Mouse (Mus musculus) MEL-GATA-1-ER (cell line): Measurements from ENCODE around the gene Vmn2r19.
"Not testable (repeated sequence)": the region's sequence is repeated elsewhere in the genome, so short reads cannot be mapped to it uniquely, and the experiment has no call there.

ENCODE experiments used
- DNase-seq: peaks from one replicate; pipeline ENCODE4 v3.0.0-alpha.2; 2012; ENCODE audit warnings: low read depth; ENCODE audit errors: extremely low read depth

The Vmn2r19 gene

DNA sequence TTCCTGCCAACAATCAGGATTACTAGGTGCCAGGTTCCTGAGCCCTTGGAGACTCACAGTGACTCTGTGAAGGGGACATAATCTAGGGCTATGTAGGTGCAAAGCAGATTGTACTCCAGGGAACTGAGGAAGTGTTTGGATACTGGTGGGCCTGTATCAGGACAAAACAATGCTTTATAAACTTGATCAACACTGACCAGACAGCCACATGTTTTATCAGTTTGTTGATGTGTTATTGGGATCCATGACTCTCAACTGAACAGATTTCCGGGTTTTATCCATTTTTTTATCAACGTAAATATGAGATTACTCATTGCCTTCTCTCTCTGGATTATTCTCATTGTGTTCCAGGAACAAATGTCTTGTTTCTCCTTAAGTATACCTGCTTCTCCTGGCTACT, at the start of gene Vmn2r19:
Gene Vmn2r19 (plus strand): TSS at position 301 of the 400 bp plus-strand sequence.
- no peak for DNase-seq

GRCm38 (mm10) chr6:123258946-123259345, 49.2 kb upstream of the Vmn2r19 start:
- no peak for DNase-seq

- DNase-seq: no peak
Observed at GRCm38 (mm10) chr6:123259889-123260603, 48.1 kb upstream of the Vmn2r19 start.

DNA sequence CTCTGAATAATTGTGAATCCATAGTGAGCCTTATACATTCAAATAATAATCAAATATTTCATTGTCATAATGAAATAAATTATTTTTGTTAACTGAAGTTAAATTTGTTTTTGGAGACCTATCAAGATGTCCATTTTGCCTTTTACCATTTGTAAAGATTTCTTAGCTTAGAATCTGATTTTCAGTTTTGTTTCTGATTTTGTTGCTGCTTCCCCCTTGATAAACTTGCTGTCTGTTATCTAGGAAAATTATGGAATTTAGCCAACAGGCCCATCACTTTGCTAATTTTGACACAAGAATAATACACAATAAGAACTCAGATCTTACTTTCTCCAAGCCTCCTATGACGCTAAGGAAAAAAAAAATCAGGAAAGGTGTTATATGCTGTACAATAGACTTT, 47.3 kb upstream of the Vmn2r19 start:
- no peak for DNase-seq

GRCm38 (mm10) chr6:123261555-123262161, 46.5 kb upstream of the Vmn2r19 start, which contains the start of gene Clec4d:
Clec4d (plus strand) TSS chr6:123262111.
- DNase-seq: no peak

- no peak for DNase-seq
Observed at GRCm38 (mm10) chr6:123264194-123264593, 43.9 kb upstream of the Vmn2r19 start.

DNA sequence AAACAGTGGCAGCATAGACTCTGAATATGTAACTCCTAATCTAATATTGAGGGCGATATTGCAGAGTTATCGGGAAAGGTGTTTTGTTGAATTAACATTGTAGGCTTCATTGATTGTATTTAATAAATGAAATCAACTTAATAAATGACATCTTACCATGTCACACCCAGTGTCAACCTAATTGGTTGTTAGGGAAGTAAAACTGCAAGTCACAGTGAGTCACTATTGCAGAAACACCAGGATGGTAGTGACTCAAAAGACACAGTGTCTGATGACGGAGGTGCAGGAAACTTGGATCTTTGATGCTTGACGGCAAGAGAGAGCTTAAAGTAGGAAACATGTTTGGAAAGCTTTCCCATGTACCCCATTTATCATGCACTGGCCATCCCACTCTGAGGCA, 42.3 kb upstream of the Vmn2r19 start:
- DNase-seq: peak; percentile 61

GRCm38 (mm10) chr6:123266945-123267344, 41.2 kb upstream of the Vmn2r19 start:
- peak; percentile 40 for DNase-seq

- no peak for DNase-seq
Observed at GRCm38 (mm10) chr6:123279443-123279842, 28.7 kb upstream of the Vmn2r19 start.

DNA sequence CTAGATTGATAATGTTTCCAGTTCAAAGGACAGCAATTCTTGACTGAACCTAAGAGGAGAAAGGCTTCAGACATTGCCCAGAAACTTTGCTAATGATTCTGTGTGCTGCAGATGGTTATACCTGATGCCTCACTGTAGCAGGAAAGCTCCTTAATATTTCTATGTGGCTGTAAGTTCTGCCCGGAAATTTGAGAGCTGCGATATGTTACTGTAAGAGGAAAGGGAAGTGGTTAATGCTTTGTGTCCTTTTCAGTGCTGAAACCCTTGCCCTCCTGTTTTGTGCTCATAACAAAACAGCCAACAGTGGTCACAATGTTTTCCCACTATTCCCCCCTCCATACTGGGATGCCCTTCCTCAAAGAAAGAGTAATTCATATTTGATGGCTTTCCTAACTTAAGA, 21.8 kb upstream of the Vmn2r19 start:
- DNase-seq: no peak

DNA sequence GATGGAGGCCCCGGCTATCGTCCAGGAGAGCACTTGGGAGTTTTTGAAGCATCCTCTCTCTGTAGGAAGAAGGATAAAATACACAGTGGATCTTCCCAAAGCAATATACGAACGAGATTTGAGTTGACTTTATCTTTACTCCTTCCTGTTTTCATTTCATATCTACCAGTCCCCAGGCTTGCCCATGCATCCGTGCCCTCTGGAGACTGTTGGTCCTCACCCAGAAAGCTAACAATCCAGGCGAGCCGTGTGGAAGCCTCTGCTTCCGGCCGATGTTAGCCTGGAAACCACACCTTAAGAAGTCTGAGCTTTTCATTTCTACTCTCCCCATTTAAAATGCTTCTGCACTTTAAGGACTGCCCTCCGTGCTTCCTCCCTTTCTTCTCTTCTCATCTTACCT, 19.2 kb upstream of the Vmn2r19 start:
- peak; percentile 78 for DNase-seq

GRCm38 (mm10) chr6:123289753-123290152, 18.4 kb upstream of the Vmn2r19 start, which contains the start of gene Clec4e:
Clec4e (minus strand) TSS chr6:123289870.
- DNase-seq: no peak

DNA sequence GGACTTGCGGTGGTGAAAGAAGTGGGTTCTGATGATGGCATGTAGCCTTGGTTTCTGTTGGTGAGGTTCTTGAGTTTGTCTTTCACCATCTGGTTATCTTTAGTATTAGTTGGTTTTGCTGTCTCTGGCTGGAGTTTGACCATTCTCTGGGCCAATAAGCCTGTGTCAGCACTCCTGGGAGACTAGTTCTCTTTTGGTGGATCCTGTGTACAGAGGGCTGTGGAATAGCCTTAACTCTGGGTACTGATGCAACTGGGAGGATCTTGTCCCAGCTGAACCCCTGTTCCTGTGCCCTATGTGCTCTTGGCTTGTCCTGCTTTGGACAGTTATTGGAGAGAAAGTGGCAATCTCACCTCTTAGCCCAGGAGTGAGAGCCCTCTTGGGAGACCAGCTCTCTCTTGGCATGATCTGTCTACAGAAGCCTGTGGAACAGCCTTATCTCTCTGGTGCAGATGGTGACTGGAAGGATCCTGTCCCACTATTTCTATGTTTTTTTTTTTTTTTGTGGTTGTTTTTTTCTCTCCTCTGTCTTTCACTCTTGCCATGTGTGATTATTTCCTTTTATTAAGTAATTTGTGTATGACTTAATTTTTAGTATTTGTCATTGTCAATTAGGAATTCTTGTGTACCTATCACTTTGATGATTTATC, 15.3 kb upstream of the Vmn2r19 start:
- peak; percentile 81 for DNase-seq

- not testable (repeated sequence) for DNase-seq
Observed at GRCm38 (mm10) chr6:123293509-123293908, 14.6 kb upstream of the Vmn2r19 start.

- no peak for DNase-seq
Observed at GRCm38 (mm10) chr6:123296687-123297086, 11.4 kb upstream of the Vmn2r19 start.

- not testable (repeated sequence) for DNase-seq
Observed at GRCm38 (mm10) chr6:123306315-123306714, 1.8 kb upstream of the Vmn2r19 start.

GRCm38 (mm10) chr6:123332503-123332902, 24.4 kb downstream of the Vmn2r19 start:
- DNase-seq: no peak

- DNase-seq: no peak
Observed at GRCm38 (mm10) chr6:123340093-123340492, 32.0 kb downstream of the Vmn2r19 start.

DNA sequence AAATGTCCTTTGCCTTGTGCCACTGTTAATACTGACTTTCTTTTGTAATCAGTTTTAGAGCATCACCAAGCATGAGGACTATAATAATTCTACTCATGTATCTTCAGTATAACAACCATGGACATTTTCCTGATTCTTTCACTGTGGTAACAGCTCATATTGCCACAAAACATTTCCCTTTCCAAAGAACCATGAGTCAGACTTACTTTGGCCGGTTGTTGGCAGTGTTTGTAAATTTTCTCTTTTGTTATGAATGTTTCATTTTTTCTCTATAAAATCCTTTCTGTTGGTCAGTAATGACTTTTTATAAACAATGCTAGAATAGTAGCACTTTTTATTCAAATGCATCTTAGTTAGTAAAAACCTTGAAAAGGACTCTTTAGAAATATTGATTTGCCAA, 38.0 kb downstream of the Vmn2r19 start:
- no peak for DNase-seq
